In the genomic region with DNA sequence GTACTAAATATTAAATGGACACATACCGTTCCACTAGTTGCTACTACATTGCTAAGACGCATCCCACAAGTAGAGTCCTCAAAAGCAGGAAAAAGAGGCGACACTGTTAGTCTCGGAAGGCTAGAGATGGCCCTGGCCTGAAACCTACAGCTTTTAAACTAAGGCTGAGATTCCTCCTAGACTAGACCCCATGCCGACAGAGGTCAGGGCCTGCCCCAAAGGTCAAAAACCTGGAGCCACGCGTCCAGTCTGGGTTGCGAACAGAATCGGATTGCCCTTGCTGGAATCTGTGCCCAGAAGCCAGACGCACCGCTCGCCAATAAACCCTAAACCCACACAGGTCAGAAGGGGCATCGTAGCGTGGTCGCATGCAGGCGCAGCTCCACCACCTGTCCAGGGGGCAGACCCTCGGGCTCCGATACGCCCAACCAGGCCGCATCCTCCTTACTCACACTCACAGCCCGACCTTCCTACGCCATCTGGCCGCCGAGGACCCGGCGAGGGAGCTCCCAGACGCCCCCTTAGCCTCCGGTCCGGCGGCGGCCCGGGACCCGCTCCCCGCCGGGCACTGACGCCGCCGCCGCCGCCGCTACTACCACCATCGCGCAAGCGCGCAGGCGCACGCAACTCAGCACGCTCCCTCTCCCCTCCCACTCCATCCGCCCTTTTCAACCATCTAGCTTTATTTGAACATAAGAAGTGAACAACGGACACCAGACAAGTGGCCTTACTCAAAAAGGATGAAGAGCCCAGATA, we compare ENCODE assay signal across 8 mouse cellular contexts. TPM values are rescaled to one million over a fixed set of nuclear protein-coding genes. Genes with fewer than 3 reads are reported as not detected.
DNase-seq lines count a peak whose midpoint lies in the region; ATAC-seq lines count a peak whose summit lies in the region.

Gene Zfp106, minus strand, starts transcription at position 609 of the 756 bp plus-strand sequence.

- DNase-seq in MN1 (ENCODE audit: low spot score): peak; percentile 86
- peak; percentile 91 for DNase-seq in cerebellum, adult 9-10 months
- peak; percentile 87 for DNase-seq in hindbrain, embryonic 10.5 days (ENCODE audit: low spot score)
- DNase-seq in layer of hippocampus, postnatal 10 days (ENCODE audit: low spot score in 2 of 2): peak; percentile 77 to 89
- DNase-seq in lung, postnatal 10 days: peak; percentile 94
- peak; percentile 85 for DNase-seq in ovary, postnatal 36 days (ENCODE audit: low spot score)
- peak; percentile 89 for DNase-seq in thymus, postnatal 25 days

- no peaks in the 10 kb centered on the region for H3K9me3 ChIP-seq in hindbrain, embryonic 10.5 days

- under 1% methylated on average over 50 of the region's 50 CpGs for WGBS in hindbrain, embryonic 10.5 days

- peak within 1 kb of the TSS; percentile 76 for H3K4me3 ChIP-seq in hindbrain, embryonic 10.5 days

- peak; percentile 93 for ATAC-seq in frontal cortex, adult (ENCODE audit: low TSS enrichment)

- H3K36me3 ChIP-seq in hindbrain, embryonic 10.5 days: peaks cover 16% of the 10 kb centered on the region

- no peaks in the 10 kb centered on the region for H3K27me3 ChIP-seq in hindbrain, embryonic 10.5 days (ENCODE audit: insufficient read depth, poor library complexity, severe bottlenecking)

- peaks cover 20% of the 10 kb centered on the region for H3K4me1 ChIP-seq in hindbrain, embryonic 10.5 days (replicated peaks)

- H3K27ac ChIP-seq in hindbrain, embryonic 10.5 days: peak within 1 kb of the TSS; percentile 96

RNA-seq across cellular contexts. Expression of gene Zfp106, which starts in this region (rescaled TPM):
- polyA plus RNA-seq in hindbrain, embryonic 10.5 days (2016; fragmentation: Nextera tagmentation; extraction: Ambion mirVana): 54.8 and 75.2 TPM in 2 replicates
- 100 to 1,000 TPM in 1 of 2 experiments, 10 to 100 TPM in 1; 98.3 to 101 TPM for total RNA-seq in layer of hippocampus, postnatal 10 days (2021)

Comparison
In these comparisons a context has a peak if more than half of its experiments do, and no peak if none do; other contexts are left out.
1. Peak in every context shown above with its lines: DNase-seq, ATAC-seq, H3K4me3 ChIP-seq and H3K27ac ChIP-seq.